Mouse (Mus musculus): ENCODE measurements around the gene Cntnap1.

DNA sequence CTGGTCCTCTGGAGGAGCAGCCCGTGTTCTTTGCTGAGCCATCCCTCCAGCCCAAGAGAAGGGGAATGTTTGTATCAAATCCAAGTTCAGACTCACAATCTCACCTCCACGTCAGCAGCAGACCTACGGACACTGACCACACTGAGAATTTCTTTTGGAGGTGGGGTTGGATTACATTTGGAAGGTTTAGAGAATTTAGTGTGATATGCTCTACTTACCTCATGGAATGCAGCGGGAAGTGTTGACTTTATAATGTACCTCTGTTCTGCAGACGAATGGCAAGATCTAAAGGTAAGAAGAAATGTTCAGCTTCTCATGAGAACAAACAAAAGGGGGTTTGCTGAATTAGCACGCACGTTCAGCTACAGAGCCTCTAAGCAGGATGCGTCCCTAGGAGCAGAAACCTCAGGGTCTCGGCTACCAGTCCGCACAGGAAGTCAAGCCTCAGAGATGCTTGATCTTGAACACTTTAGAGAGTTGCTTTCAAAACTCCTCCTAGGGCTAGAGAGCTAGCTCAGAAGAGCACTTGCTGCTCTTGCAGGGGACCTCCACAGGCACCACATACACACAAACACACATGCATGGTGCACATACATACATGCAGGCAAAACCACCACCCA, 48.2 kb downstream of the Cntnap1 start:
- TF ChIP-seq CTCF (IDR thresholded peaks at IDR 0.05; ENCODE audit: borderline replicate concordance, insufficient read depth, low read depth, low read length) = no peak
- TF ChIP-seq POLR2A (IDR thresholded peaks at IDR 0.05; ENCODE audit: borderline replicate concordance, insufficient read depth, low read length) = no peak

All from cerebellum, adult 2 months (tissue).